Mouse (Mus musculus): ENCODE data around the gene E030030I06Rik. TPM values are rescaled to one million over a fixed set of nuclear protein-coding genes. Genes with fewer than 3 reads are reported as not detected.

E030030I06Rik gene
- total and polyA plus RNA-seq, 3 experiments: 2.2 to 3.2 TPM; not detected in 1

GRCm38 (mm10) chr10:22149691-22150465 lies 808 bp upstream of the E030030I06Rik start:
- Histone ChIP-seq H3K9me3 (replicated peaks; ENCODE audit: insufficient read depth, low read length) (no peaks in the 10 kb centered on the region), H3K9ac (ENCODE audit: control insufficient read depth, low read depth, low read length, poor library complexity, severe bottlenecking) (no peak overlapping the region), H3K4me1 (ENCODE audit: control insufficient read depth in 1 of 2, insufficient read depth in 2 of 2, low read length in 2 of 2) (no peaks in the 10 kb centered on the region), H3K36me3 (ENCODE audit: control insufficient read depth in 1 of 2, insufficient read depth in 2 of 2, low read length in 2 of 2) (no peaks in the 10 kb centered on the region), H3K27me3 (ENCODE audit: control insufficient read depth in 1 of 2, insufficient read depth in 2 of 2, low read length in 2 of 2) (no peaks in the 10 kb centered on the region), H3K4me3 (ENCODE audit: control insufficient read depth in 1 of 2, insufficient read depth in 1 of 2, low read depth in 2 of 2, low read length in 2 of 2) (no peak overlapping the region), H3K79me2 (ENCODE audit: control insufficient read depth, insufficient read depth, low read length, poor library complexity) (no peaks in the 10 kb centered on the region; the same call in 1 of the 2 replicates), H3K27ac (ENCODE audit: control insufficient read depth, low read depth, low read length) (no peak overlapping the region)
- no peak for DNase-seq (ENCODE audit: low read depth, low spot score)
- no peak for TF ChIP-seq TCF12 (IDR thresholded peaks at IDR 0.05; ENCODE audit: low read depth, low read length)
- no peak for TF ChIP-seq JUND (IDR thresholded peaks at IDR 0.05; ENCODE audit: low read depth, low read length)
- TF ChIP-seq TBP (IDR thresholded peaks at IDR 0.05; ENCODE audit: low read depth, low read length): no peak
- TF ChIP-seq CHD1 (IDR thresholded peaks at IDR 0.05; ENCODE audit: low read depth, low read length): no peak
- TF ChIP-seq CTCF (IDR thresholded peaks at IDR 0.05 in 2 of 3, conservative IDR thresholded peaks at IDR 0.05 in 1 of 3; ENCODE audit: control insufficient read depth in 1 of 3, insufficient read depth in 1 of 3, low read depth in 2 of 3, low read length in 3 of 3, poor library complexity in 1 of 3, severe bottlenecking in 1 of 3): no peak
- no peak for TF ChIP-seq CHD2 (IDR thresholded peaks at IDR 0.05; ENCODE audit: low read length)
- no peak for TF ChIP-seq MYB (IDR thresholded peaks at IDR 0.05; ENCODE audit: low read depth, low read length)
- TF ChIP-seq TAL1 (IDR thresholded peaks at IDR 0.05; ENCODE audit: low read length): no peak
- no peak for TF ChIP-seq ETS1 (IDR thresholded peaks at IDR 0.05; ENCODE audit: low read depth, low read length)
- TF ChIP-seq ZKSCAN1 (IDR thresholded peaks at IDR 0.05; ENCODE audit: low read depth, low read length): no peak
- no peak for TF ChIP-seq POLR2A (IDR thresholded peaks at IDR 0.05; ENCODE audit: control insufficient read depth in 1 of 2, insufficient read depth in 1 of 2, low read depth in 1 of 2, low read length in 2 of 2, poor library complexity in 1 of 2)
- no peak for TF ChIP-seq NELFE (IDR thresholded peaks at IDR 0.05; ENCODE audit: low read depth, low read length)
- no peak for TF ChIP-seq BHLHE40 (IDR thresholded peaks at IDR 0.05; ENCODE audit: borderline replicate concordance, low read depth, low read length)
- no peak for TF ChIP-seq MEF2A (IDR thresholded peaks at IDR 0.05; ENCODE audit: extremely low read depth, insufficient replicate concordance, low read depth, low read length, poor library complexity, severe bottlenecking)
- TF ChIP-seq GATA1 (IDR thresholded peaks at IDR 0.05; ENCODE audit: low read depth, low read length): no peak
- TF ChIP-seq NRF1 (IDR thresholded peaks at IDR 0.05; ENCODE audit: insufficient read depth, low read depth, low read length, poor library complexity, severe bottlenecking): no peak
- TF ChIP-seq POLR2AphosphoS5 (IDR thresholded peaks at IDR 0.05; ENCODE audit: borderline replicate concordance, low read depth, low read length): no peak
- no peak for TF ChIP-seq RCOR1 (IDR thresholded peaks at IDR 0.05; ENCODE audit: low read depth, low read length)
- no peak for TF ChIP-seq HCFC1 (IDR thresholded peaks at IDR 0.05; ENCODE audit: low read depth, low read length)
- no peak for TF ChIP-seq KAT2A (conservative IDR thresholded peaks at IDR 0.05; ENCODE audit: low read depth, low read length)
